Mouse (Mus musculus) hindbrain, embryonic 11.5 days (tissue): ENCODE data around the gene Hsd11b1. TPM values are rescaled to one million over a fixed set of nuclear protein-coding genes. Genes with fewer than 3 reads are reported as not detected.
"Not testable (repeated sequence)": the region's sequence is repeated elsewhere in the genome, so short reads cannot be mapped to it uniquely, and the experiment has no call there.

Experiments used
- ATAC-seq: fragments of 200-750 bp; cut with Nextera tagmentation; 2 replicates; pipeline ENCODE4 v1.8.0; 2017; ENCODE audit warnings: mild to moderate bottlenecking, moderate TSS enrichment, moderate library complexity; ENCODE audit not compliant: low FRiP score
- DNase-seq: peaks from one replicate; pipeline ENCODE4 v3.0.0-alpha.2; 2015; ENCODE audit warnings: low spot score
- H3K27ac ChIP-seq: fragments of 300-500 bp; sonication (generic); 2 replicates; pipeline ENCODE4 v1.5.1; 2014; ENCODE audit warnings: mild to moderate bottlenecking, low read depth, low read length
- H3K27me3 ChIP-seq: fragments of 300-500 bp; sonication (generic); 2 replicates; pipeline ENCODE4 v1.6.1; 2014; ENCODE audit warnings: mild to moderate bottlenecking, low read length, moderate library complexity, mixed read lengths; ENCODE audit not compliant: control insufficient read depth, insufficient read depth
- H3K36me3 ChIP-seq: fragments of 300-500 bp; sonication (generic); 2 replicates; pipeline ENCODE4 v1.6.1; 2014; ENCODE audit warnings: mild to moderate bottlenecking, low read length, moderate library complexity, mixed read lengths; ENCODE audit not compliant: control insufficient read depth, insufficient read depth
- H3K4me1 ChIP-seq: fragments of 300-500 bp; sonication (generic); replicated peaks from 2 replicates; pipeline ENCODE4 v1.6.1; 2014; ENCODE audit warnings: low read length, mixed read lengths; ENCODE audit not compliant: control insufficient read depth, insufficient read depth
- H3K4me2 ChIP-seq: fragments of 300-500 bp; sonication (generic); replicated peaks from 2 replicates; pipeline ENCODE4 v1.6.1; 2014; ENCODE audit warnings: mild to moderate bottlenecking, low read depth, low read length
- H3K4me3 ChIP-seq: fragments of 300-500 bp; sonication (generic); 2 replicates; pipeline ENCODE4 v1.5.1; 2014; ENCODE audit warnings: low read depth, low read length
- H3K9ac ChIP-seq: fragments of 300-500 bp; sonication (generic); 2 replicates; pipeline ENCODE4 v1.6.1; 2014; ENCODE audit warnings: low read depth, low read length
- H3K9me3 ChIP-seq: fragments of 300-500 bp; sonication (generic); 2 replicates; pipeline ENCODE4 v1.6.1; 2016; ENCODE audit warnings: low read length; ENCODE audit not compliant: control insufficient read depth
- WGBS: fragments of 180-500 bp; shearing (Covaris S2); extraction: QIAGEN DNeasy Blood & Tissue Kit; methylation state at CpG from one replicate; pipeline ENCODE4 v1.1.7; 2014; 5-methylcytosine and 5-hydroxymethylcytosine counted together
- polyA plus RNA-seq: library from polyadenylated mRNA; unstranded; fragments of >200 nt; fragmentation: Nextera tagmentation; extraction: Ambion mirVana; gene quantifications from 2 replicates; pipeline ENCODE4 v1.2.1, GENCODE M21; 2014

Hsd11b1 gene
- polyA plus RNA-seq, 1 experiment from 2014 or later: not detected

- DNase-seq: no peak
Measured at GRCm38 (mm10) chr1:193287578-193287977, 23.7 kb upstream of the Hsd11b1 start.

GRCm38 (mm10) chr1:193285766-193286325 lies 22.0 kb upstream of the Hsd11b1 start:
- DNase-seq, H3K27ac ChIP-seq, H3K9ac ChIP-seq, H3K36me3 ChIP-seq, H3K4me1 ChIP-seq, H3K9me3 ChIP-seq, H3K27me3 ChIP-seq, H3K4me2 ChIP-seq, ATAC-seq, H3K4me3 ChIP-seq: not testable (repeated sequence)
- 89% methylated on average over 3 of the region's 3 CpGs for WGBS

More at GRCm38 (mm10) chr1:193287578-193287977, 23.7 kb upstream of the Hsd11b1 start:
- H3K36me3 ChIP-seq: no peaks in the 10 kb centered on the region
- no peaks in the 10 kb centered on the region for H3K9me3 ChIP-seq
- no peak overlapping the region for H3K4me3 ChIP-seq
- 92% methylated on average over 2 of the region's 2 CpGs for WGBS
- ATAC-seq: no peak
- H3K4me2 ChIP-seq: no peak overlapping the region
- no peaks in the 10 kb centered on the region for H3K27me3 ChIP-seq
- no peak overlapping the region for H3K27ac ChIP-seq
- no peaks in the 10 kb centered on the region for H3K4me1 ChIP-seq
- H3K9ac ChIP-seq: no peak overlapping the region

- no peak for DNase-seq
- Histone ChIP-seq H3K27ac (no peak overlapping the region), H3K4me1 (no peaks in the 10 kb centered on the region), H3K4me2 (no peak overlapping the region), H3K9me3 (no peaks in the 10 kb centered on the region), H3K27me3 (no peaks in the 10 kb centered on the region), H3K36me3 (no peaks in the 10 kb centered on the region), H3K4me3 (no peak overlapping the region), H3K9ac (no peak overlapping the region)
- ATAC-seq: no peak
- WGBS: 87% methylated on average over 7 of the region's 7 CpGs
Measured at GRCm38 (mm10) chr1:193284228-193284779, 20.4 kb upstream of the Hsd11b1 start.

GRCm38 (mm10) chr1:193281344-193281743 lies 17.5 kb upstream of the Hsd11b1 start:
- Histone ChIP-seq H3K36me3 (no peaks in the 10 kb centered on the region), H3K4me1 (no peaks in the 10 kb centered on the region), H3K4me3 (no peak overlapping the region), H3K4me2 (no peak overlapping the region), H3K27me3 (no peaks in the 10 kb centered on the region), H3K27ac (no peak overlapping the region), H3K9me3 (no peaks in the 10 kb centered on the region), H3K9ac (no peak overlapping the region)
- no peak for ATAC-seq
- DNase-seq: no peak
- 97% methylated on average over 2 of the region's 2 CpGs for WGBS

GRCm38 (mm10) chr1:193279492-193279891 lies 15.6 kb upstream of the Hsd11b1 start:
- Histone ChIP-seq H3K36me3 (no peaks in the 10 kb centered on the region), H3K9ac (no peak overlapping the region), H3K4me3 (no peak overlapping the region), H3K4me2 (no peak overlapping the region), H3K27me3 (no peaks in the 10 kb centered on the region), H3K27ac (no peak overlapping the region), H3K9me3 (no peaks in the 10 kb centered on the region), H3K4me1 (no peaks in the 10 kb centered on the region)
- DNase-seq (no peak), ATAC-seq (no peak)
- WGBS: 81% methylated on average over 4 of the region's 4 CpGs

GRCm38 (mm10) chr1:193278414-193279045 lies 14.7 kb upstream of the Hsd11b1 start:
- 43% methylated on average over 6 of the region's 6 CpGs for WGBS

GRCm38 (mm10) chr1:193274407-193275071 lies 10.7 kb upstream of the Hsd11b1 start:
- Histone ChIP-seq H3K27ac (no peak overlapping the region), H3K4me3 (no peak overlapping the region), H3K9ac (no peak overlapping the region), H3K4me2 (no peak overlapping the region), H3K4me1 (0 out of 2 replicates have a peak, but pooled peaks cover 3% of the 10 kb centered on the region), H3K36me3 (no peaks in the 10 kb centered on the region), H3K9me3 (no peaks in the 10 kb centered on the region), H3K27me3 (no peaks in the 10 kb centered on the region)
- 85% methylated on average over 8 of the region's 8 CpGs for WGBS
- DNase-seq (no peak), ATAC-seq (no peak)

More at GRCm38 (mm10) chr1:193278414-193279045, 14.7 kb upstream of the Hsd11b1 start:
- DNase-seq (no peak), ATAC-seq (no peak)
- no peaks in the 10 kb centered on the region for H3K36me3 ChIP-seq
- H3K9me3 ChIP-seq: no peaks in the 10 kb centered on the region
- no peaks in the 10 kb centered on the region for H3K27me3 ChIP-seq
- no peak overlapping the region for H3K27ac ChIP-seq
- H3K4me3 ChIP-seq: no peak overlapping the region
- no peak overlapping the region for H3K4me2 ChIP-seq
- H3K4me1 ChIP-seq: no peaks in the 10 kb centered on the region
- H3K9ac ChIP-seq: no peak overlapping the region

- H3K4me1 ChIP-seq: 0 out of 2 replicates have a peak, but pooled peaks cover 3% of the 10 kb centered on the region
- peak within 1 kb of the TSS; percentile 37 for H3K4me3 ChIP-seq
- 0% methylated on average over 19 of the region's 23 CpGs for WGBS
- H3K9ac ChIP-seq: peak within 1 kb of the TSS; percentile 79
- ATAC-seq (peak; percentile 88), DNase-seq (peak; percentile 64)
- no peaks in the 10 kb centered on the region for H3K36me3 ChIP-seq
- H3K27me3 ChIP-seq: no peaks in the 10 kb centered on the region
- peak within 1 kb of the TSS; percentile 55 for H3K27ac ChIP-seq
- no peaks in the 10 kb centered on the region for H3K9me3 ChIP-seq
- H3K4me2 ChIP-seq: peak within 1 kb of the TSS; percentile 71
Measured at GRCm38 (mm10) chr1:193272916-193273601, 9.2 kb upstream of the Hsd11b1 start, which contains the start of gene G0s2. TSS of gene G0s2 (minus strand) at chr1:193273217.
